Mouse (Mus musculus) telencephalon, adult 2 months (tissue): ENCODE data around the gene Zfand2b.

Source experiments
- DNase-seq: peaks from one replicate; pipeline ENCODE4 v3.0.0-alpha.2; 2011; ENCODE audit warnings: low read depth, low spot score

Zfand2b gene

GRCm38 (mm10) chr1:75168472-75169464 lies at the start of gene Zfand2b:
Gene Zfand2b, plus strand, starts transcription at chr1:75168646.
- DNase-seq, result peak; percentile 84

GRCm38 (mm10) chr1:75122211-75122610 lies 46.2 kb upstream of the Zfand2b start:
- no peak for DNase-seq

DNA sequence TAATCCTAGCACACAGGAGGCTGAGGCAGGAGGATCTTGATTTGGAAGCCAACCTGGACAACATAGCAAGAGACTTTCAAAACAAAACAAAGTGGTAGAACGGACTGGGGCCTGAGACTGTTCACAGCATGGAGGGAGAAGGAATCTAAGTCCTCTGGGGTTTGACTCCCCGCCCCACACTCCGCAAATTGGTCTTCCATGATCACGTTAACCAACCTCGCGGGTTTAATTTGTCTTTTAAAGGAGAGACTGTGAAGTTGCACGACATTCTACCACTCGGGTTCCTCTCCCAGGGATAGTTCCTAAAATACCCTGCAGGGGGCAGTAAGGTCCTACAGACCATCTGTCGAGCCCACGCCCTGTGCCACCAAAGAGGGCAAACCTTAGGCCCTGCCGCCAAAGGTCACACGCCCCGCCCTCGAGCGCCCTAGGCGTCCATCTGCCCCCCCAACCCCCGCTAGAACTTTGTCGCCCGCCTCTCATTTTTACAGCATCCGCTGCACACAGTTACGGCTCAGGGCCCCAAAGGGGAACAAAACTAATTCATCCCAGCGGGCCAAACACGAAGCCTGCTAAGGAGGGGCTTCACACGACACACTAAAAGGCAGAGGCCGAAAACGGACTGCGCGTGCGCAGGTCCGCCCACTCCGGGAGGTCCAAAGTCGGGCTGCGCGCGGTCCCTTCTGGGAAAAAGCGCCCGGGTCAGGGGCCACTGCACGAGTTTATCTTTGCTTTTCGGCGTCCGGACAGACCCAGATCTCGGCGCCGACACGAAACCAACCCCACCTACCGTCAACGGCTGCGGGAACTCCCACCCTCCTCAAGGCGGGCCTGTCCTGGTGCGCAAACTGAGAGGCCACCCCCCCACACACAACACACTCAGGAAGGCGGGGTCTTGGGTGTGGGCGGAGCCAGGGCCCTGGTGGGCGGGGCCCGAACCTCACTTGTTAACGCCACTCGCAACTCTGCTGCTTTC lies 43.8 kb upstream of the Zfand2b start, which contains the start of gene Nhej1:
Gene Nhej1, minus strand, starts transcription at position 855 of the 976 bp plus-strand sequence.
- DNase-seq, result peak; percentile 90

DNA sequence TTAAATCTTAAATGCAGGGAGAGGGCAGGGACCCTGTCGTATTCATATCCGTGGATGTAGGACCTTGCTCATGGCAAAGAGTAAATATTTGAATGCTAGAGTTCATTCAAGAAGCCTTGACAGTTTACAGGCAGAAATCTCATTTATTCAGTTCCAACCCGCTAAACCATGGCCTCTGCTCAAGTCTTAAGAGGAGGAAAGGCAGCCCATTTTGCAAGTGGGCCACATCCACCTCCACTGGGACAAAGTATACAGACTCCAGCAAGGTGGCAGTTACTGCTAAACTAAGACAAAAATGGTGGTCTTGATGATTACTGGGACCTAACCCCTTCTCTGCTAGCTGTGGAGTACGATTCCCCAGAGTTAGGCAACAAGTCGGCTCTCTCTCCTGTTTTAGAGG lies 43.0 kb upstream of the Zfand2b start:
- DNase-seq, result no peak

DNA sequence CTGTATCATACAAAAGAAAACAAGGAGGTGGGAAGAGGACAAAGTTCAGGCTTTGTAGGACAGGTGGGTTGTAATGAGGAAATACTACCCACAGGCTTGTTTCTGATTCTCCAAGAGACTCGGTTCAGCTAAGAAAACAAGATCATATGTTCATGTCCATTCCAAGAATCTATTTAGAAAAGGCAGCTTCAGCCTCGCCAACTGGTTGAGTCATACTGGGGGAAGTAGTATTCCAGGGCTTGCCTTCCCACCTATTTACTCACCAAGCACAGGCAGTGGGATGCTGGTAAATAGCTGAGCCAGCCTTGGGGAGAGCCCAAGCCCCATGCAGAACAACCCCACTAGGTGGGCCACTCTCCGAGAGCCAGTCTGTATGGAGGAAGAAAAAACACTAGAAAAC lies 39.8 kb upstream of the Zfand2b start:
- DNase-seq, result peak; percentile 67

GRCm38 (mm10) chr1:75133421-75134207 lies 34.8 kb upstream of the Zfand2b start, which contains the start of gene Slc23a3:
Gene Slc23a3, minus strand, starts transcription at chr1:75133890.
- DNase-seq, result peak; percentile 17

GRCm38 (mm10) chr1:75136293-75136692 lies 32.2 kb upstream of the Zfand2b start:
- no peak for DNase-seq

DNA sequence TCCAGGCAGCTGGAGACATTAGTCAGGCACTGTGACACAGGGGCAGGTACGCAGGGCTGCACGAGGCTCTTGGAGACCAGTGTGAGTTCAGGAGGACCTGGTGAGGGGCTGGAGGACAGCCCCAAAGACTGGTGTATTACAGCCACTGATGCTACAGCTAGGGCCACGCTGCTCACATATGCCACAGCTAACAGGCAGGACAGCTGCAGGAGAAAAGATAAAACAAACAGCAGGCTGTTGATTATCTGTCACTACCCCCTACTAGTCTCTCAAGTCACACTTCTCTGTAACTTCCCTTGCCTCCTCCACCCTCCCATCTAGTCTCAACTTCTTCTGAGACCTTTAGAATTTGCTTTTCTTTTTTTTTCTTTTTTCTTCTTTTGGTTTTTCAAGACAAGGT lies 31.7 kb upstream of the Zfand2b start:
- DNase-seq, result no peak

- DNase-seq, result no peak
These were observed 30.0 kb upstream of the Zfand2b start for GRCm38 (mm10) chr1:75138448-75138847.

DNA sequence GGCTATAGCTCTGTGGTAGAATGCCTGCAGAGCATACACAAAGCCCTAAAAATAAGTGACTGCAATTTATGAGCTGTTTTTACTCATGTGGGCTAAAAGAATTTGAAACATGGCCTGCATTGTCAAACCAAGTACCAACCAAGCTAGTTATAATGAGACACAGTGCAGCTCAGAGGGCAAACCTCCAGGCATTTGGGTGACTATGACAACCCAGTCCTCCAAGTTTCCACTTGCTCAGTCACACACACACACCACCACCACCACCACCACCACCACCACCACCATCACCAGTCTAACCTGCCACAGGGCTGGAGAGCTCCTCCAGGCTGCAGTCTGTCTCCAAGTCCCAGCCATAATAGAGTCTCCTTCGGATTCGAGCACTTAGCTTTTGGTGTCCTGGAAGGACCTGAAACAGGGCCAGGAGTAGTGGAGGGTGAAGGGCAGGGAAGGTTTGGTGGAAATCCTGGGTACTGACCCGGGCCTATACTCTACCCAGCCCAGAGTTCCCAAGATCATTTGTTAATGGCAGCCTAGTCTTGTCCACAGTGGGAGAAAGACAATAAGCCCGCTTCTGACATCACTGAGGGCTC lies 27.8 kb upstream of the Zfand2b start:
- DNase-seq, result no peak

- peak; percentile 34 for DNase-seq
These were observed 26.8 kb upstream of the Zfand2b start for GRCm38 (mm10) chr1:75141486-75142190.

- peak; percentile 91 for DNase-seq
These were observed 25.9 kb upstream of the Zfand2b start, which contains the start of the genes Cnppd1 and Retreg2 for GRCm38 (mm10) chr1:75142301-75143261. Gene Cnppd1, minus strand, starts transcription at chr1:75142711. Gene Retreg2, plus strand, starts transcription at chr1:75142778.

GRCm38 (mm10) chr1:75145589-75145988 lies 22.9 kb upstream of the Zfand2b start:
- no peak for DNase-seq

DNA sequence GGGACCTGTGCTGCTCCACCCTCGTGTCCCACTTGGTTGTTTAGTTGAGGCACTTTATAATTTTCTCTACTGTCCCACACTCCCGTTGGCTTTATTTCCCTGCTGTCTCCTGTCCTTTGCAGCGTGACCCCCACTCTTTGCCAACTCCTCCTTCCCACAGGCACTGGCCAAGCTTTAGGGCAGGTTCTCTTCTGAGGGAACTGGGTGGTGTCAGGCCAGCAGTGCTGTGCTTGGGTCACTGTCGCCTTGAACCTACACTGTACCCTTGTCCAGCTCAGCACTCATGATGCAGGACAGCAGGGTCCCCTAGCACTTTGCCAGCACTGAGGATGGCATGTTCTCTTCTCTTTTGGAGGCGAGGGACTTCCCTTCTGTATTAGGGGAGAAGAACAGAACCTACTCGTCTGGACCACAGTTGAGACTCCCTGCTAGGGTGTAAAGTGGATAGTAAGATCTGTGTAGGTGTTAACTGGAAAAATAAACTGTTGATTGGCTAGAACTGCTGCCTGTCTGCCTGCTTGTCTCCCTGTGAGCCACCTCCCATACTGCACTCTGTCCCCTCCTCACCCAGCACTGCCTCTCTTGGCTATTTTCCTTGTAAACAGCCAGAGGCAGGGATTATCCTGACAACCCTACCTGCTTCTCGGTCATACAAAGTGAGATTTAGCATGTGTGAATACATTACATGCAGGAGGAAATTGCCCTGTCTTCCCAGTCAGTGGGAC lies 20.9 kb upstream of the Zfand2b start:
- no peak for DNase-seq

GRCm38 (mm10) chr1:75148727-75149126 lies 19.7 kb upstream of the Zfand2b start:
- no peak for DNase-seq

DNA sequence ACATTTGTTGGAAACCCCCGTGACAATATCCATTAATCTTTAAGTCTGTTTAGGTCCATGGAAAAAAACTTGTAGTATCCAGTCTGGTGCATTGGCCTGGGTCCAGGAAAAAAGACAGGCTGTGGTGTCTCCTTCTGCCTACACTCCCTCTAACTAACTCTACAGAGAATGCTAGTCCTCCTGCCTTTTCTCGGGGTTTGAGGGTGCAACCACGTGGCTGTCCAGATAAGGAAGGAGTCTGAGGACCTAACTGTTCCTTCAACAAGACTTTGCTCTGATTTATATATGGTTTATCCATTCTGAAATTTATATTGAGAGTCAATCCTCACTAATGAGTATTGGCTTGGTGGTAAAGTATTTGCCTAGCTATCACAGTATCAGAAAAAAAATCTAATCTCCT lies 12.6 kb upstream of the Zfand2b start:
- DNase-seq, result no peak

DNA sequence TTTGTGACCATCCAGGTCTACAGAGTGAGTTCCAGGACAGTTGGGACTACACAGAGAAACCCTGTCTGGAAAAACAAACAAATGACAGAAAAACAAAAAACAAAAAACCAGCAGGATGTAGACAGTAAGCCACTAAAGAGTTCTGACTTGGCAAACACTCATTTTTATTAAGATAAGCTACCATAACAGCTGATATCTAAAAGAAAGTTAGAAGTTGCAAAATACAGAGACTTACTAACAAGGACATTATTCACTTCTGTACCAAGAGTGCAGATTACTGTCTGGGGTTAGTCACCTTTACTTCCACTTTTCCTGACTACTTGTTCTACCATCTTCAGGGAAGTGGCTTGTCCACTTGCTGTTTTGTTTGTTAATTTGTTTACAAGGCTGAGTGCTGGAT lies 9.5 kb upstream of the Zfand2b start:
- DNase-seq, result no peak
